ENCODE assay signal across 11 mouse cellular contexts in the genomic region with DNA sequence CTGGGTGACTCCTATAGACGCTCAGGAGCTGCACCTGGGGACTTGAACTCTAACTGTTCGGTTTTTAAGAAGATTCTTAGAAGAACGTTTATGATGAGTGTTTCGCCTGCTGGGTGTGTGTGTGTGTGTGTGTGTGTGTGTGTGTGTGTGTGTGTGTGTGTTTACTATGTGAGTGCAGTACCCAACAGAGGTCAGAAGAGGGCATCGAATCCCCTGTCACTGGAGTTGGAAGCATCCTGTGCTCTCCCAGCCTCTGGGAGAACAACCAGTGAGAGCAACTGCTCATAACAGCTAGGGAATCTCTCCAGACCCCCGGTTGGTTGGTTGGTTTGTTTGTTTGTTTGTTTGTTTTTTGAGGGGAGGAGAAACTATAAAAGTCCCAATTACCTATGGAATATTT. TPM values are rescaled to one million over a fixed set of nuclear protein-coding genes. Genes with fewer than 3 reads are reported as not detected.
DNase-seq lines count a peak whose midpoint lies in the region; ATAC-seq lines count a peak whose summit lies in the region.
"Had no signal": no experiment of that assay in that cellular context is flagged by ENCODE, and none has a peak within 500 bp of the region (broad histone marks: within the 10 kb centered on the region; RNA-seq: fewer than 3 reads in every experiment).

No protein-coding gene starts in this region.

- H3K36me3 ChIP-seq in forebrain, embryonic 10.5 days (replicated peaks) = no peaks in the 10 kb centered on the region
- H3K36me3 ChIP-seq in forebrain, embryonic 14.5 days (ENCODE audit: control insufficient read depth, insufficient read depth, low read length) = no peaks in the 10 kb centered on the region
- no peaks in the 10 kb centered on the region for H3K36me3 ChIP-seq in neural tube, embryonic 11.5 days (ENCODE audit: control insufficient read depth, insufficient read depth, low read length)
- H3K36me3 ChIP-seq in liver, embryonic 12.5 days = no peaks in the 10 kb centered on the region
- H3K36me3 ChIP-seq: limb, embryonic 15.5 days had no signal

- H3K4me2 ChIP-seq in forebrain, embryonic 14.5 days (ENCODE audit: low read length) = no peak overlapping the region; the same call in 1 of the 2 replicates
- no peak overlapping the region; the same call in 1 of the 2 replicates for H3K4me2 ChIP-seq in neural tube, embryonic 11.5 days (ENCODE audit: low read depth)
- H3K4me2 ChIP-seq in liver, embryonic 12.5 days = peak overlapping the region; percentile 96

- ATAC-seq in forebrain, embryonic 14.5 days = no peak
- ATAC-seq in neural tube, embryonic 11.5 days (ENCODE audit: insufficient read depth, low FRiP score, low TSS enrichment) = no peak
- ATAC-seq in liver, embryonic 12.5 days = no peak

- peak overlapping the region; percentile 86 for H3K4me3 ChIP-seq in forebrain, embryonic 10.5 days
- no peak overlapping the region for H3K4me3 ChIP-seq in forebrain, embryonic 14.5 days (ENCODE audit: low read depth, low read length)
- H3K4me3 ChIP-seq in neural tube, embryonic 11.5 days (ENCODE audit: low read depth, low read length) = peak overlapping the region; percentile 79; the same call in 1 of the 2 replicates
- H3K4me3 ChIP-seq in liver, embryonic 12.5 days = no peak overlapping the region; the same call in 1 of the 2 replicates

- peaks cover 5% of the 10 kb centered on the region; the same call in 1 of the 2 replicates for H3K9me3 ChIP-seq in forebrain, embryonic 10.5 days
- no peaks in the 10 kb centered on the region for H3K9me3 ChIP-seq in forebrain, embryonic 14.5 days (replicated peaks; ENCODE audit: control insufficient read depth, low read length)
- H3K9me3 ChIP-seq in neural tube, embryonic 11.5 days (ENCODE audit: control insufficient read depth, low read length) = no peaks in the 10 kb centered on the region
- H3K9me3 ChIP-seq in liver, embryonic 12.5 days (replicated peaks) = no peaks in the 10 kb centered on the region
- H3K9me3 ChIP-seq: limb, embryonic 15.5 days had no signal

- intact Hi-C loops in gastrocnemius, postnatal 14 days (cut with DNase I; ENCODE audit: low total_unique reads) = loop anchor here (5.0 kb wide), 1 partner anchor 36 kb away; no protein-coding TSS in a partner anchor

- H3K9ac ChIP-seq in forebrain, embryonic 14.5 days (ENCODE audit: low read length) = no peak overlapping the region
- no peak overlapping the region; the same call in 1 of the 2 replicates for H3K9ac ChIP-seq in neural tube, embryonic 11.5 days (ENCODE audit: low read length)
- H3K9ac ChIP-seq in liver, embryonic 12.5 days = no peak overlapping the region

- 78% methylated on average over 6 of the region's 6 CpGs for WGBS in forebrain, embryonic 10.5 days
- 85% methylated on average over 6 of the region's 6 CpGs for WGBS in forebrain, embryonic 14.5 days
- WGBS in neural tube, embryonic 11.5 days = 84% methylated on average over 6 of the region's 6 CpGs
- 67% methylated on average over 6 of the region's 6 CpGs for WGBS in liver, embryonic 12.5 days (ENCODE audit: insufficient replicate concordance)

- peak overlapping the region; percentile 94 for H3K27ac ChIP-seq in forebrain, embryonic 10.5 days
- no peak overlapping the region for H3K27ac ChIP-seq in forebrain, embryonic 14.5 days (ENCODE audit: low read depth, low read length)
- H3K27ac ChIP-seq in neural tube, embryonic 11.5 days (ENCODE audit: low read depth, low read length) = no peak overlapping the region
- no peak overlapping the region for H3K27ac ChIP-seq in liver, embryonic 12.5 days

- DNase-seq in forebrain, embryonic 10.5 days (ENCODE audit: extremely low spot score, low spot score) = no peak
- no peak for DNase-seq in forebrain, embryonic 14.5 days (ENCODE audit: low spot score)
- no peak for DNase-seq in neural tube, embryonic 11.5 days (ENCODE audit: low spot score)
- no peak for DNase-seq in neural tube, embryonic 10.5 days (ENCODE audit: extremely low spot score, low spot score)
- no peak for DNase-seq in gastrocnemius, adult 18-20 months (ENCODE audit: low spot score)
- no peak for DNase-seq in urinary bladder, postnatal 14 days (ENCODE audit: low spot score)
- DNase-seq in gastrocnemius, postnatal 14 days = no peak

- H3K27me3 ChIP-seq in forebrain, embryonic 10.5 days (ENCODE audit: poor library complexity, severe bottlenecking) = no peaks in the 10 kb centered on the region
- H3K27me3 ChIP-seq in forebrain, embryonic 14.5 days (replicated peaks; ENCODE audit: control insufficient read depth, insufficient read depth, low read length) = no peaks in the 10 kb centered on the region
- no peaks in the 10 kb centered on the region for H3K27me3 ChIP-seq in neural tube, embryonic 11.5 days (ENCODE audit: control insufficient read depth, insufficient read depth, low read length)
- H3K27me3 ChIP-seq in liver, embryonic 12.5 days (replicated peaks) = no peaks in the 10 kb centered on the region
- H3K27me3 ChIP-seq: limb, embryonic 15.5 days had no signal

- peaks cover 36% of the 10 kb centered on the region for H3K4me1 ChIP-seq in forebrain, embryonic 10.5 days
- peaks cover 5% of the 10 kb centered on the region; the same call in 1 of the 2 replicates for H3K4me1 ChIP-seq in forebrain, embryonic 14.5 days (ENCODE audit: control insufficient read depth, insufficient read depth, low read length)
- H3K4me1 ChIP-seq in neural tube, embryonic 11.5 days (ENCODE audit: control insufficient read depth, insufficient read depth, low read length) = no peaks in the 10 kb centered on the region
- H3K4me1 ChIP-seq in liver, embryonic 12.5 days = peaks cover 23% of the 10 kb centered on the region

RNA-seq across cellular contexts. Expression of a gene that starts 30.6 kb away (rescaled TPM):
- 31.7 and 33.5 TPM in 2 replicates for polyA plus RNA-seq in forebrain, embryonic 10.5 days (2016; fragmentation: Nextera tagmentation; extraction: Ambion mirVana)
- polyA plus RNA-seq in forebrain, embryonic 14.5 days (2014; fragmentation: Nextera tagmentation; extraction: Ambion mirVana) = 11.7 and 11.9 TPM in 2 replicates
- 9.7 and 11.2 TPM in 2 replicates for polyA plus RNA-seq in neural tube, embryonic 11.5 days (2014; fragmentation: Nextera tagmentation; extraction: Ambion mirVana)
- polyA plus RNA-seq in liver, embryonic 12.5 days (2016; fragmentation: Nextera tagmentation; extraction: Ambion mirVana) = 16.6 and 17.0 TPM in 2 replicates
- total RNA-seq in gastrocnemius, adult 18-20 months (2021) = 10 to 100 TPM; 54.0 to 92.7 TPM
- total RNA-seq in gastrocnemius, postnatal 14 days (2021) = 100 to 1,000 TPM in 1 of 2 experiments, 1 to 10 TPM in 1; 9.2 to 104 TPM

RNA-seq across cellular contexts. Expression of a gene that starts 43.9 kb away (rescaled TPM):
- not detected in 2 replicates for polyA plus RNA-seq in forebrain, embryonic 10.5 days (2016; fragmentation: Nextera tagmentation; extraction: Ambion mirVana)
- not detected in 2 replicates for polyA plus RNA-seq in forebrain, embryonic 14.5 days (2014; fragmentation: Nextera tagmentation; extraction: Ambion mirVana)
- polyA plus RNA-seq in neural tube, embryonic 11.5 days (2014; fragmentation: Nextera tagmentation; extraction: Ambion mirVana) = not detected in 2 replicates
- polyA plus RNA-seq in liver, embryonic 12.5 days (2016; fragmentation: Nextera tagmentation; extraction: Ambion mirVana) = not detected in 2 replicates
- not detected for total RNA-seq in gastrocnemius, adult 18-20 months (2021)
- not detected for total RNA-seq in gastrocnemius, postnatal 14 days (2021)
- total RNA-seq: adrenal gland, postnatal 25 days; heart, postnatal 36 days had no signal
- polyA plus RNA-seq: limb, embryonic 15.5 days had no signal

Comparison
In these comparisons a context has a peak if more than half of its experiments do, and no peak if none do; other contexts are left out.
1. H3K4me3 ChIP-seq: peak in forebrain, embryonic 10.5 days (single experiment) and neural tube, embryonic 11.5 days (single experiment); none in forebrain, embryonic 14.5 days (single experiment) and liver, embryonic 12.5 days (single experiment).